Mouse (Mus musculus) lung, embryonic 14.5 days (tissue): ENCODE data around the gene Erbb3. TPM values are rescaled to one million over a fixed set of nuclear protein-coding genes. Genes with fewer than 3 reads are reported as not detected.

Experiments
- ATAC-seq: fragments of 200-750 bp; cut with Nextera tagmentation; 2 replicates; pipeline ENCODE4 v1.8.0; 2017; ENCODE audit warnings: mild to moderate bottlenecking, moderate TSS enrichment, moderate library complexity; ENCODE audit not compliant: insufficient read depth
- DNase-seq: peaks from one replicate; pipeline ENCODE4 v3.0.0-alpha.2; 2015
- H3K27ac ChIP-seq: fragments of 300-500 bp; sonication (generic); 2 replicates; pipeline ENCODE4 v1.5.1; 2014; ENCODE audit warnings: low read depth, mild to moderate bottlenecking, moderate library complexity
- H3K27me3 ChIP-seq: fragments of 300-500 bp; sonication (generic); 2 replicates; pipeline ENCODE4 v1.6.1; 2014; ENCODE audit warnings: low read length, control low read depth; ENCODE audit not compliant: insufficient read depth
- H3K36me3 ChIP-seq: fragments of 300-500 bp; sonication (generic); 2 replicates; pipeline ENCODE4 v1.6.1; 2014; ENCODE audit warnings: control low read depth; ENCODE audit not compliant: insufficient read depth
- H3K4me1 ChIP-seq: fragments of 300-500 bp; sonication (generic); 2 replicates; pipeline ENCODE4 v1.6.1; 2014; ENCODE audit warnings: antibody characterized with exemption, control low read depth; ENCODE audit not compliant: insufficient read depth
- H3K4me2 ChIP-seq: fragments of 300-500 bp; sonication (generic); 2 replicates; pipeline ENCODE4 v1.6.1; 2014; ENCODE audit warnings: mild to moderate bottlenecking
- H3K4me3 ChIP-seq: fragments of 300-500 bp; sonication (generic); 2 replicates; pipeline ENCODE4 v1.5.1; 2014; ENCODE audit warnings: low read depth, low read length
- H3K9ac ChIP-seq: fragments of 300-500 bp; sonication (generic); 2 replicates; pipeline ENCODE4 v1.6.1; 2014
- H3K9me3 ChIP-seq: fragments of 300-500 bp; sonication (generic); 2 replicates; pipeline ENCODE4 v1.6.1; 2016; ENCODE audit warnings: low read depth, low read length, control low read depth
- CTCF ChIP-seq: IDR thresholded peaks from 2 replicates; pipeline ENCODE4 v1.5.1; 2016; ENCODE audit warnings: antibody characterized with exemption, low read depth
- WGBS: fragments of 180-500 bp; shearing (Covaris S2); extraction: QIAGEN DNeasy Blood & Tissue Kit; methylation state at CpG from one replicate; pipeline ENCODE4 v1.1.7; 2014; 5-methylcytosine and 5-hydroxymethylcytosine counted together
- polyA plus RNA-seq: library from polyadenylated mRNA; unstranded; fragments of >200 nt; fragmentation: Nextera tagmentation; extraction: Ambion mirVana; gene quantifications from 2 replicates; pipeline ENCODE4 v1.2.1, GENCODE M21; 2014

Erbb3 gene
- polyA plus RNA-seq, 1 experiment from 2014 or later = 22.9 TPM

GRCm38 (mm10) chr10:128612433-128613153 is 23.1 kb upstream of the Erbb3 start:
- 15% methylated on average over 16 of the region's 16 CpGs for WGBS

GRCm38 (mm10) chr10:128606483-128606882 is 17.0 kb upstream of the Erbb3 start:
- TF ChIP-seq CTCF = no peak
- Histone ChIP-seq H3K27ac (no peak overlapping the region), H3K4me1 (no peaks in the 10 kb centered on the region), H3K27me3 (no peaks in the 10 kb centered on the region), H3K9ac (no peak overlapping the region), H3K9me3 (no peaks in the 10 kb centered on the region), H3K4me2 (no peak overlapping the region), H3K4me3 (no peak overlapping the region), H3K36me3 (no peaks in the 10 kb centered on the region)
- ATAC-seq (no peak), DNase-seq (no peak)
- WGBS = 42% methylated on average over 2 of the region's 2 CpGs

More at GRCm38 (mm10) chr10:128612433-128613153, 23.1 kb upstream of the Erbb3 start:
- Histone ChIP-seq H3K9ac (no peak overlapping the region), H3K36me3 (no peaks in the 10 kb centered on the region), H3K9me3 (no peaks in the 10 kb centered on the region), H3K4me1 (no peaks in the 10 kb centered on the region), H3K27me3 (no peaks in the 10 kb centered on the region), H3K27ac (no peak overlapping the region), H3K4me3 (no peak overlapping the region), H3K4me2 (no peak overlapping the region)
- TF ChIP-seq CTCF = peak; percentile 89
- peak; percentile 93 for DNase-seq
- ATAC-seq = peak; percentile 66; the same call in 1 of the 2 replicates

- Histone ChIP-seq H3K4me2 (no peak overlapping the region), H3K4me1 (no peaks in the 10 kb centered on the region), H3K9me3 (no peaks in the 10 kb centered on the region), H3K4me3 (no peak overlapping the region), H3K27me3 (no peaks in the 10 kb centered on the region), H3K27ac (no peak overlapping the region), H3K36me3 (no peaks in the 10 kb centered on the region), H3K9ac (no peak overlapping the region)
- ATAC-seq (no peak), DNase-seq (no peak)
- WGBS = 68% methylated on average over 4 of the region's 4 CpGs
- TF ChIP-seq CTCF = no peak
Measured at GRCm38 (mm10) chr10:128602470-128603128, 13.1 kb upstream of the Erbb3 start.

GRCm38 (mm10) chr10:128601499-128601898 is 12.0 kb upstream of the Erbb3 start:
- WGBS = 79% methylated on average over 1 of the region's 1 CpGs
- DNase-seq = no peak
- Histone ChIP-seq H3K9ac (no peak overlapping the region), H3K4me2 (no peak overlapping the region), H3K4me3 (no peak overlapping the region), H3K27me3 (no peaks in the 10 kb centered on the region), H3K4me1 (no peaks in the 10 kb centered on the region), H3K9me3 (no peaks in the 10 kb centered on the region), H3K36me3 (no peaks in the 10 kb centered on the region), H3K27ac (no peak overlapping the region)
- TF ChIP-seq CTCF = no peak
- ATAC-seq = no peak

DNA sequence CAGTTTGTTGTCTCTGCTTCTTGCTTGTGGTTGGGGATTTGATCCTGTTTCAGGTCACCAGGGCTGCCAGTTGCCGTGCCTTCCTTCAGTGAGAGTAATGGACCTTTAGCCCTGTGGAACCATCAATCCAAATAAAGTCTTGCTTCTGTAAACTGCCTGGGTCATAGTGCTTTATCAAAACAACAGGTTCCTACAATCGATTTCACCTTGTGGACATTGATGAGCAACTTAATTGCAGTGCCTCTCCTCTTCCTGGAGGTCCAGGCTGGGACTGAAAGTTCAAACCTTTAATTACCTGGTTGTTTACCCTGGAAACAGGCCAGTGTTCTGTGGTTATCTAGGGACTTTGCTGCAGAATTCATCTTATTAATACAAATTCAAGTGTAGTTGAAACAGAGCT is 9.0 kb upstream of the Erbb3 start:
- no peak for DNase-seq
- H3K4me1 ChIP-seq = no peaks in the 10 kb centered on the region
- no peak overlapping the region for H3K4me2 ChIP-seq
- no peak overlapping the region for H3K9ac ChIP-seq
- no peak overlapping the region for H3K4me3 ChIP-seq
- no peaks in the 10 kb centered on the region for H3K9me3 ChIP-seq
- H3K27me3 ChIP-seq = no peaks in the 10 kb centered on the region
- no peak for ATAC-seq
- whole genome bisulfite sequencing = 29% methylated on average over 2 of the region's 2 CpGs
- TF ChIP-seq CTCF = no peak
- no peaks in the 10 kb centered on the region for H3K36me3 ChIP-seq
- H3K27ac ChIP-seq = no peak overlapping the region

DNA sequence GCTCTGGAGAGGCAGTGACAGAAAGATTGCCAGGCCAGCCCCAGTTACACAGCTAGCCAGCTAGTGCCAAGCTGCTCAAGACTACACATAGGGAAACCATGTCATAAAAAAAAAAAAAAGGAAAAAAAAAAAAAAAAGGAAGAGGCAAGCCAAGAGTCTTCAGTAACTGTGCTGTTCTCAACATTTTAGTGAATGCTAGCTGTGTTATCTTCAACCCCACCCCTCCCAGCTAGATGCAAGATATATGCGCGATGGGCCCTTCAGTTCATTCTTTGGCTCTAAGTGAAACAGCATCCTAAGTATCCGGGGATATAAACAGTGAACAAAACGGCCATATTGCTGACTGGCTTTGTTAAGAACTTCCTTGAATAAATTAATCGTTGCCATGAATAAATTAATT is 3.3 kb upstream of the Erbb3 start:
- peaks cover 24% of the 10 kb centered on the region for H3K27me3 ChIP-seq
- H3K4me3 ChIP-seq = no peak overlapping the region
- ATAC-seq = no peak
- no peaks in the 10 kb centered on the region for H3K9me3 ChIP-seq
- WGBS = 74% methylated on average over 5 of the region's 5 CpGs
- DNase-seq = no peak
- H3K4me1 ChIP-seq = no peaks in the 10 kb centered on the region
- no peak overlapping the region for H3K4me2 ChIP-seq
- no peaks in the 10 kb centered on the region for H3K36me3 ChIP-seq
- no peak overlapping the region for H3K9ac ChIP-seq
- no peak overlapping the region for H3K27ac ChIP-seq
- no peak for TF ChIP-seq CTCF

- DNase-seq (no peak), ATAC-seq (no peak)
- Histone ChIP-seq H3K4me3 (no peak overlapping the region), H3K9ac (no peak overlapping the region), H3K27ac (no peak overlapping the region), H3K27me3 (peaks cover 36% of the 10 kb centered on the region), H3K4me2 (no peak overlapping the region), H3K4me1 (no peaks in the 10 kb centered on the region), H3K36me3 (no peaks in the 10 kb centered on the region), H3K9me3 (no peaks in the 10 kb centered on the region)
- no peak for TF ChIP-seq CTCF
- WGBS = 74% methylated on average over 6 of the region's 6 CpGs
Measured at GRCm38 (mm10) chr10:128591436-128591835, 2.0 kb upstream of the Erbb3 start.
